In the genomic region with DNA sequence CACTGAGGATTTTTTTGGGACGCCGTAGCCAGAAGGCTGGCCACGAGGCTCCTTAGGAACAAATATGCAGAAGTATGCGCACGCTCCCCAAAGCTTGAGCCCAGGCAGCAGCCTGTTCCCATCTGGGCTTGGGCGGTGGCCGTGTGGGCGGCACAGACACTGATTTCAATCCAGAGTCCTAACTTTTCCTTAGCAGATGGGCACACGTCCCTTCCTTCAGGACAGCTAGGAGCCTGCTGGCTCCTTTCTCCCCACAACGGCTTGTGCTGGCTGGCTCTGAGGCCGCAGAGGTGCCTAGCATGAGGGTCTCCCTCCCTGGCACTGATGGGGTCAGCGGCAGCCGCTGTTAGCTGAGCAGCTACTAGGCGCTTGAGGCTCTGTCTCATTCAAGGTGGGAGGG, we compare ENCODE assay signal across 19 mouse cellular contexts. TPM values are rescaled to one million over a fixed set of nuclear protein-coding genes. Genes with fewer than 3 reads are reported as not detected.
DNase-seq lines count a peak whose midpoint lies in the region; ATAC-seq lines count a peak whose summit lies in the region.
"Had no signal": no experiment of that assay in that cellular context is flagged by ENCODE, and none has a peak within 500 bp of the region (broad histone marks: within the 10 kb centered on the region; RNA-seq: fewer than 3 reads in every experiment).

No protein-coding gene starts in this region.

- H3K36me3 ChIP-seq in forebrain, embryonic 15.5 days = no peaks in the 10 kb centered on the region
- H3K36me3 ChIP-seq in forebrain, embryonic 10.5 days (replicated peaks) = no peaks in the 10 kb centered on the region
- H3K36me3 ChIP-seq: embryonic facial prominence, embryonic 10.5 days; liver, embryonic 13.5 days had no signal

- H3K9ac ChIP-seq in forebrain, embryonic 15.5 days (replicated peaks) = no peak overlapping the region; the same call in 1 of the 2 replicates
- H3K9ac ChIP-seq: liver, embryonic 13.5 days; neural tube, embryonic 13.5 days had no signal

- H3K27ac ChIP-seq in forebrain, embryonic 15.5 days (replicated peaks) = peak overlapping the region; percentile 68
- H3K27ac ChIP-seq in forebrain, embryonic 10.5 days = no peak overlapping the region
- H3K27ac ChIP-seq: embryonic facial prominence, embryonic 10.5 days; heart, embryonic 10.5 days; liver, embryonic 13.5 days; neural tube, embryonic 13.5 days had no signal

- no peaks in the 10 kb centered on the region for H3K27me3 ChIP-seq in forebrain, embryonic 15.5 days
- H3K27me3 ChIP-seq in forebrain, embryonic 10.5 days (ENCODE audit: poor library complexity, severe bottlenecking) = peaks cover 58% of the 10 kb centered on the region
- H3K27me3 ChIP-seq: liver, embryonic 13.5 days had no signal

- peaks cover 60% of the 10 kb centered on the region for H3K4me1 ChIP-seq in forebrain, embryonic 15.5 days
- peaks cover 39% of the 10 kb centered on the region for H3K4me1 ChIP-seq in forebrain, embryonic 10.5 days
- H3K4me1 ChIP-seq: liver, embryonic 13.5 days had no signal

- no peaks in the 10 kb centered on the region for H3K9me3 ChIP-seq in forebrain, embryonic 15.5 days
- H3K9me3 ChIP-seq in forebrain, embryonic 10.5 days = peaks cover 8% of the 10 kb centered on the region; the same call in 1 of the 2 replicates
- H3K9me3 ChIP-seq: neural tube, embryonic 13.5 days had no signal

- WGBS in forebrain, embryonic 15.5 days = 74% methylated on average over 14 of the region's 14 CpGs
- 89% methylated on average over 14 of the region's 14 CpGs for WGBS in forebrain, embryonic 10.5 days

- DNase-seq in forebrain, embryonic 10.5 days (ENCODE audit: extremely low spot score, low spot score) = no peak
- peak; percentile 64 to 68 for DNase-seq in frontal cortex, postnatal 14 days (ENCODE audit: low spot score in 2 of 2)
- DNase-seq in layer of hippocampus, postnatal 25 days (ENCODE audit: extremely low spot score in 1 of 2, low spot score in 1 of 2) = peak; percentile 40 to 42
- peak; percentile 92 for DNase-seq in right cerebral cortex, adult 18-20 months
- DNase-seq in kidney, adult 11 months = no peak
- no peak for DNase-seq in adrenal gland, adult 2 months
- DNase-seq in ovary, postnatal 10 days (ENCODE audit: low spot score) = no peak
- DNase-seq: cerebellum, adult 11-12 months; kidney, postnatal 36 days; liver, embryonic 13.5 days; lung, postnatal 14 days; midbrain, embryonic 14.5 days; retina, postnatal 1 day; thymus, postnatal 14 days had no signal

- no peak overlapping the region for H3K4me2 ChIP-seq in forebrain, embryonic 15.5 days (replicated peaks)
- H3K4me2 ChIP-seq: liver, embryonic 13.5 days; neural tube, embryonic 13.5 days had no signal

- H3K4me3 ChIP-seq in forebrain, embryonic 15.5 days = no peak overlapping the region
- H3K4me3 ChIP-seq in forebrain, embryonic 10.5 days = no peak overlapping the region
- H3K4me3 ChIP-seq: embryonic facial prominence, embryonic 10.5 days; heart, embryonic 10.5 days; liver, embryonic 13.5 days; neural tube, embryonic 13.5 days had no signal

- no peak for ATAC-seq in forebrain, embryonic 15.5 days (replicated peaks)
- ATAC-seq: intestine, embryonic 16.5 days had no signal

RNA-seq across cellular contexts. Expression of a gene that starts 43.5 kb away (rescaled TPM):
- polyA plus RNA-seq in forebrain, embryonic 15.5 days (2015; fragmentation: Nextera tagmentation; extraction: Ambion mirVana) = 58.9 and 59.3 TPM in 2 replicates
- polyA plus RNA-seq in forebrain, embryonic 10.5 days (2016; fragmentation: Nextera tagmentation; extraction: Ambion mirVana) = 45.3 and 47.8 TPM in 2 replicates
- total RNA-seq in layer of hippocampus, postnatal 25 days (2021) = 10 to 100 TPM in 1 of 2 experiments, 1 to 10 TPM in 1; 7.8 to 10.2 TPM
- total RNA-seq in adrenal gland, adult 2 months (2021) = 1 to 10 TPM; 5.6 to 9.2 TPM
- polyA plus RNA-seq in adrenal gland, adult 2 months (2012; rRNA removed) = 24.3 and 27.4 TPM in 2 replicates

RNA-seq across cellular contexts. Expression of a gene that starts 54.8 kb away (rescaled TPM):
- 5.9 and 6.7 TPM in 2 replicates for polyA plus RNA-seq in forebrain, embryonic 15.5 days (2015; fragmentation: Nextera tagmentation; extraction: Ambion mirVana)
- 5.4 and 5.5 TPM in 2 replicates for polyA plus RNA-seq in forebrain, embryonic 10.5 days (2016; fragmentation: Nextera tagmentation; extraction: Ambion mirVana)
- 10 to 100 TPM; 22.0 TPM for total RNA-seq in layer of hippocampus, postnatal 25 days (2021)
- total RNA-seq in adrenal gland, adult 2 months (2021) = 10 to 100 TPM; 28.8 to 32.1 TPM
- 138 and 147 TPM in 2 replicates for polyA plus RNA-seq in adrenal gland, adult 2 months (2012; rRNA removed)

Comparison
In these comparisons a context has a peak if more than half of its experiments do, and no peak if none do; other contexts are left out.
1. DNase-seq: peak in frontal cortex, postnatal 14 days (2 of 2), layer of hippocampus, postnatal 25 days (2 of 2) and right cerebral cortex, adult 18-20 months (single experiment); none in forebrain, embryonic 10.5 days (single experiment), kidney, adult 11 months (single experiment), adrenal gland, adult 2 months (single experiment) and ovary, postnatal 10 days (single experiment).
2. RNA of a gene that starts 54.8 kb away (polyA plus RNA-seq): 138 to 147 TPM in adrenal gland, adult 2 months; 5.9 to 6.7 TPM in forebrain, embryonic 15.5 days and 5.4 to 5.5 TPM in forebrain, embryonic 10.5 days; every median in the first group is over 10 times any median in the second.